14 mouse cellular contexts compared by ENCODE assay signal in the genomic region with DNA sequence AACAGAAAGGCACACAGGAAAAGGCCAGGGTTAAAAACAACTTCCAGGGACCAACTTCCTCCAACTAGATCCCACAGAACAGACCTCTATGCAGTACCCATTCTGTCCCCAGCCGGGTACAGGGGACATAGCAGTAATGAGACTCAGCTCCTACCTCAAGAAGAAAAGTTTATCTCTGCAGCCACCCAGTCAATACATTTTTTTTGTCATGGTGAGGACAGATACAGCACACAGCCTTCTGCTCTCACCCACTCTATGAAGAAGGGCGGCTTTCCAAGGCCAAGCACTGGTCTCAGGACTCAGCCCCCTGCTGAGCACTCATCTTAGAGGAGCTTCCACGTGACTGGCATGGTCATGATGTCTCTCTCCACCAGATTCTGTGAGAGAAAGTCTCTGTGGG.
"Had no signal": no experiment of that assay in that cellular context is flagged by ENCODE, and none has a peak within 500 bp of the region (broad histone marks: within the 10 kb centered on the region; RNA-seq: fewer than 3 reads in every experiment).

No protein-coding gene starts in this region.

- H3K4me3 ChIP-seq: limb, embryonic 12.5 days; lung, embryonic 15.5 days; midbrain, embryonic 13.5 days; myocyte; neural tube, embryonic 15.5 days had no signal

- H3K27ac ChIP-seq: limb, embryonic 12.5 days; lung, embryonic 15.5 days; macrophage; midbrain, embryonic 13.5 days; neural tube, embryonic 15.5 days had no signal

- DNase-seq: kidney, adult 11 months; kidney, adult 9 months; kidney, postnatal 10 days; kidney, postnatal 4 days; lung, postnatal 14 days; right cerebral cortex, adult 18-20 months; right cerebral cortex, postnatal 25 days had no signal

- H3K9ac ChIP-seq: limb, embryonic 12.5 days; lung, embryonic 15.5 days; midbrain, embryonic 13.5 days; neural tube, embryonic 15.5 days had no signal

- H3K9me3 ChIP-seq: limb, embryonic 12.5 days; lung, embryonic 15.5 days; midbrain, embryonic 13.5 days; neural tube, embryonic 15.5 days had no signal

- H3K4me2 ChIP-seq: limb, embryonic 12.5 days; lung, embryonic 15.5 days; midbrain, embryonic 13.5 days; neural tube, embryonic 15.5 days had no signal

- H3K27me3 ChIP-seq: lung, embryonic 15.5 days; midbrain, embryonic 13.5 days; neural tube, embryonic 15.5 days had no signal

- H3K4me1 ChIP-seq: limb, embryonic 12.5 days; lung, embryonic 15.5 days had no signal

- ATAC-seq: inflammation-experienced regulatory T-cells, adult 6 months; midbrain, embryonic 13.5 days had no signal

- H3K36me3 ChIP-seq: limb, embryonic 12.5 days; lung, embryonic 15.5 days had no signal
